Mouse (Mus musculus) ES-Bruce4 (cell line): ENCODE results near the gene Zdhhc14.

Experiments used
- CTCF ChIP-seq: IDR thresholded peaks from one replicate; pipeline ENCODE4 v1.8.1; 2011; ENCODE audit warnings: low read depth, low read length
- EP300 ChIP-seq: IDR thresholded peaks from 2 replicates; pipeline ENCODE4 v1.6.1; 2011; ENCODE audit warnings: low read depth, low read length; ENCODE audit not compliant: insufficient read depth

DNA sequence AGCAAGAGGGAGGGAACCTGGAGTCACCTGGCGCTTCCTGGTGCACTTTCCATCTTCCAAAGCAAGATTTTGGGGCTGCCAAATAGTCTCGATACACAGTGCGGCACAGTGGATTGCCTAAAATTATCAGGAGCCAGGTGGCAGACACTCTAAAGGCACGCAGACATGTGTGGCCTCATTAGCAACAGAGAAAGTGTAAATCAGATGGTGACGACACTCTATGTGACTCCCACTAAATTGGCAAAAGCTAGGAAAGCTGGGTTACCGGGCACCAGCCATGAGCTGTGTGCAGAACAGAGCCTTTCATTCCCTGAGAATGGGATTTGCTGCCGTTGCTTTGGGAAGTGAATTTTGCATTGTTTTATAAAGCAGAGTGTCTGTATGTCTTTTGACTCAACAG, 115.0 kb downstream of the Zdhhc14 start:
- TF ChIP-seq CTCF (no peak), EP300 (no peak)
